In the genomic region with DNA sequence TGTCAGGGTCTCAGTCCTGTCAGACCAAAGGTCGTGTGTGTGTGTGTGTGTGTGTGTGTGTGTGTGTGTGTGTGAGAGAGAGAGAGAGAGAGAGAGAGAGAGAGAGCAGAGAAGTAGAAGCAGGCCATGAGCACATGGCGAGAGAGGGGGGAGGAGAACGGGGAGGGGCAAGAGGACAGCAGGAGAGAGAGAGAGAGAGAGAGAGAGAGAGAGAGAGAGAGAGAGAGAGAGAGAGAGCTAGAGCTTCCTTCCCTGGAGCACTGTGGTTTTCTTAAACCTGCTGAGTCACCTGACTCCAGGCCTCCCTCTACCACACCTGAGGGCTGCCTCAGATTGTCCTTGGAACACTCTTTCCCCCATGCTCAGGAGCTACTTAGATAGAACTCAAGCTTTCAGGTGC, we compare ENCODE assay signal across 18 mouse cellular contexts. TPM values are rescaled to one million over a fixed set of nuclear protein-coding genes. Genes with fewer than 3 reads are reported as not detected.
A peak's percentile ranks its signal among the peaks of the same experiment; 100 is the strongest.
DNase-seq lines count a peak whose midpoint lies in the region; ATAC-seq and TF ChIP-seq lines count a peak whose summit lies in the region.
"Not testable (repeated sequence)": the region's sequence is repeated elsewhere in the genome, so short reads cannot be mapped to it uniquely, and the experiment has no call there.
"Had no signal": no experiment of that assay in that cellular context is flagged by ENCODE, and none has a peak within 500 bp of the region (broad histone marks: within the 10 kb centered on the region; RNA-seq: fewer than 3 reads in every experiment).

No protein-coding gene starts in this region.

- ATAC-seq in common myeloid progenitor, adult 5-6 weeks (replicated peaks; ENCODE audit: low read depth, poor library complexity, severe bottlenecking), result peak; percentile 13
- not testable (repeated sequence) for ATAC-seq in heart, embryonic 12.5 days (ENCODE audit: insufficient number of reproducible peaks, low FRiP score); intestine, embryonic 14.5 days (replicated peaks; ENCODE audit: low FRiP score, low TSS enrichment, low read depth); stomach, postnatal 0 days (ENCODE audit: low FRiP score, low TSS enrichment)

- H3K4me2 ChIP-seq in heart, embryonic 12.5 days; intestine, embryonic 14.5 days (ENCODE audit: low read length); stomach, postnatal 0 days (replicated peaks; ENCODE audit: low read depth): not testable (repeated sequence)

- WGBS in heart, embryonic 12.5 days, result 12% methylated on average over 1 of the region's 3 CpGs
- 21% methylated on average over 3 of the region's 3 CpGs for WGBS in intestine, embryonic 14.5 days
- WGBS in macrophage (ENCODE audit: missing documents), result 30% methylated on average over 3 of the region's 3 CpGs
- 30% methylated on average over 3 of the region's 3 CpGs for WGBS in stomach, postnatal 0 days

- H3K27me3 ChIP-seq in heart, embryonic 12.5 days (replicated peaks); intestine, embryonic 14.5 days (replicated peaks; ENCODE audit: control insufficient read depth, insufficient read depth, low read length); stomach, postnatal 0 days (ENCODE audit: control insufficient read depth, insufficient read depth, low read length): not testable (repeated sequence)

- H3K4me3 ChIP-seq in ES-E14 (ENCODE audit: insufficient read depth in 1 of 2, low read depth in 1 of 2, low read length in 2 of 2, poor library complexity in 1 of 2, severe bottlenecking in 1 of 2), result peak overlapping the region in 1 of 2 experiments; percentile 49; a peak in 2 of 4 replicates
- not testable (repeated sequence) for H3K4me3 ChIP-seq in heart, embryonic 12.5 days; intestine, embryonic 14.5 days (ENCODE audit: low read depth, low read length); macrophage (ENCODE audit: inconsistent target); stomach, postnatal 0 days (ENCODE audit: low read depth, low read length)

- in situ Hi-C loops in ES-E14 (cut with MboI; ENCODE audit: low sequenced_read_pairs in 2 of 2, unreplicated experiment in 2 of 2), result not testable (repeated sequence)

- H3K9ac ChIP-seq in ES-E14 (ENCODE audit: insufficient read depth, low read depth, low read length, poor library complexity, severe bottlenecking), result peak overlapping the region; percentile 79
- H3K9ac ChIP-seq in heart, embryonic 12.5 days, result peak overlapping the region; percentile 53; the same call in 1 of the 2 replicates
- H3K9ac ChIP-seq in intestine, embryonic 14.5 days (ENCODE audit: low read length), result 0 out of 2 replicates have a peak overlapping the region, but pooled peaks have one; percentile 0
- not testable (repeated sequence) for H3K9ac ChIP-seq in stomach, postnatal 0 days (ENCODE audit: low read length)

- TF ChIP-seq EP300 in stomach, postnatal 0 days (optimal IDR thresholded peaks at IDR 0.05), result not testable (repeated sequence)

- not testable (repeated sequence) for TF ChIP-seq CTCF in stomach, postnatal 0 days (IDR thresholded peaks at IDR 0.05; ENCODE audit: low read depth)

- H3K9me3 ChIP-seq in ES-E14 (ENCODE audit: control insufficient read depth, insufficient read depth, low read depth, low read length); heart, embryonic 12.5 days (replicated peaks); intestine, embryonic 14.5 days (ENCODE audit: control insufficient read depth, low read length); stomach, postnatal 0 days (ENCODE audit: control insufficient read depth, low read length): not testable (repeated sequence)

- not testable (repeated sequence) for H3K79me2 ChIP-seq in macrophage (ENCODE audit: inconsistent target)

- H3K27ac ChIP-seq in ES-E14 (ENCODE audit: insufficient read depth, low read depth, low read length, poor library complexity, severe bottlenecking), result peak overlapping the region; percentile 98
- peak overlapping the region; percentile 30; the same call in 1 of the 2 replicates for H3K27ac ChIP-seq in heart, embryonic 12.5 days (ENCODE audit: poor library complexity, severe bottlenecking)
- H3K27ac ChIP-seq in intestine, embryonic 14.5 days (ENCODE audit: low read depth); stomach, postnatal 0 days (replicated peaks): not testable (repeated sequence)
- H3K27ac ChIP-seq in macrophage, result peak overlapping the region; percentile 15; the same call in 1 of the 2 replicates

- not testable (repeated sequence) for H3K36me3 ChIP-seq in ES-E14 (ENCODE audit: control insufficient read depth, insufficient read depth, low read length, poor library complexity, severe bottlenecking); heart, embryonic 12.5 days; intestine, embryonic 14.5 days (ENCODE audit: control insufficient read depth, insufficient read depth, low read length); macrophage (ENCODE audit: inconsistent target); stomach, postnatal 0 days (ENCODE audit: control insufficient read depth, insufficient read depth, low read length)

- DNase-seq in 416B (ENCODE audit: low read depth) (peak; percentile 93), liver (peak; percentile 51)
- not testable (repeated sequence) for DNase-seq in ES-E14 (ENCODE audit: low read depth, low spot score); intestine, embryonic 14.5 days (ENCODE audit: low spot score)
- peak; percentile 40 for DNase-seq in stomach, postnatal 0 days (ENCODE audit: low spot score)

- peaks cover 7 to 23% of the 10 kb centered on the region in 2 experiments; a peak in 3 of 4 replicates for H3K4me1 ChIP-seq in ES-E14 (ENCODE audit: control insufficient read depth in 2 of 2, insufficient read depth in 2 of 2, low read length in 2 of 2, poor library complexity in 1 of 2)
- peaks cover 53% of the 10 kb centered on the region for H3K4me1 ChIP-seq in heart, embryonic 12.5 days (replicated peaks)
- not testable (repeated sequence) for H3K4me1 ChIP-seq in intestine, embryonic 14.5 days (replicated peaks; ENCODE audit: control insufficient read depth, insufficient read depth, low read length); stomach, postnatal 0 days (replicated peaks; ENCODE audit: control insufficient read depth, insufficient read depth)

TF ChIP-seq in ES-E14, 5 proteins besides CTCF, POLR2A, EP300 and RAD21:
- TF ChIP-seq MAFK (IDR thresholded peaks at IDR 0.05; ENCODE audit: insufficient read depth, low read depth, low read length), result peak; percentile 68; the same call in 1 of the 2 replicates

RNA-seq across cellular contexts. Expression of a gene that starts 1.2 kb away (rescaled TPM):
- total RNA-seq in ES-E14 (2012; rRNA removed), result 1,672 and 2,383 TPM in 2 replicates
- total RNA-seq in common myeloid progenitor, adult 5-6 weeks (2017), result 2,253 and 2,489 TPM in 2 replicates
- 648 and 662 TPM in 2 replicates for polyA plus RNA-seq in heart, embryonic 12.5 days (2016; fragmentation: Nextera tagmentation; extraction: Ambion mirVana)
- 903 and 985 TPM in 2 replicates for polyA plus RNA-seq in intestine, embryonic 14.5 days (2014; fragmentation: Nextera tagmentation; extraction: Ambion mirVana)
- total RNA-seq in macrophage (2018; cell fraction: chromatin; rRNA removed), result 100 to 1,000 TPM in 8 of 26 experiments, 10 to 100 TPM in 18; 32.1 to 205 (median 72.0) TPM
- total RNA-seq in macrophage (2018; cell fraction: cytosol; rRNA removed), result 100 to 1,000 TPM; 196 to 384 (median 264) TPM
- 100 to 1,000 TPM in 24 of 26 experiments, 10 to 100 TPM in 2; 70.2 to 285 (median 139) TPM for total RNA-seq in macrophage (2018; cell fraction: nucleus; rRNA removed)
- 118 to 318 TPM (median 290 TPM) in 3 replicates for polyA plus RNA-seq in macrophage (2018)
- 286 and 326 TPM in 2 replicates for polyA plus RNA-seq in stomach, postnatal 0 days (2015; fragmentation: Nextera tagmentation; extraction: Ambion mirVana)

RNA-seq across cellular contexts. Expression of a gene that starts 18.9 kb away (rescaled TPM):
- total RNA-seq in ES-E14 (2012; rRNA removed), result not detected in 2 replicates
- not detected in 2 replicates for total RNA-seq in common myeloid progenitor, adult 5-6 weeks (2017)
- not detected in 2 replicates for polyA plus RNA-seq in heart, embryonic 12.5 days (2016; fragmentation: Nextera tagmentation; extraction: Ambion mirVana)
- 0.31 TPM in 1 of 2 replicates, not detected in the other for polyA plus RNA-seq in intestine, embryonic 14.5 days (2014; fragmentation: Nextera tagmentation; extraction: Ambion mirVana)
- not detected for total RNA-seq in macrophage (2018; cell fraction: chromatin; rRNA removed)
- total RNA-seq in macrophage (2018; cell fraction: cytosol; rRNA removed), result not detected
- total RNA-seq in macrophage (2018; cell fraction: nucleus; rRNA removed), result not detected
- polyA plus RNA-seq in macrophage (2018), result not detected in 3 replicates
- not detected in 2 replicates for polyA plus RNA-seq in stomach, postnatal 0 days (2015; fragmentation: Nextera tagmentation; extraction: Ambion mirVana)
- total RNA-seq: adrenal gland, adult 2 months; gastrocnemius, postnatal 25 days; hematopoietic stem cell, adult 5-6 weeks; left cerebral cortex, adult 2 months had no signal
- polyA plus RNA-seq: adrenal gland, adult 2 months; forebrain, embryonic 14.5 days; intestine, postnatal 0 days; kidney, embryonic 16.5 days; lung, embryonic 14.5 days; neural tube, embryonic 11.5 days; small intestine, adult 2 months had no signal

RNA-seq across cellular contexts. Expression of a gene that starts 36.4 kb away (rescaled TPM):
- total RNA-seq in ES-E14 (2012; rRNA removed), result 27.4 and 30.3 TPM in 2 replicates
- 29.8 and 32.0 TPM in 2 replicates for total RNA-seq in common myeloid progenitor, adult 5-6 weeks (2017)
- 16.4 and 16.8 TPM in 2 replicates for polyA plus RNA-seq in heart, embryonic 12.5 days (2016; fragmentation: Nextera tagmentation; extraction: Ambion mirVana)
- 23.7 and 24.1 TPM in 2 replicates for polyA plus RNA-seq in intestine, embryonic 14.5 days (2014; fragmentation: Nextera tagmentation; extraction: Ambion mirVana)
- total RNA-seq in macrophage (2018; cell fraction: chromatin; rRNA removed), result 100 to 1,000 TPM in 2 of 26 experiments, 10 to 100 TPM in 24; 58.6 to 114 (median 80.3) TPM
- 10 to 100 TPM; 13.3 to 23.3 (median 17.3) TPM for total RNA-seq in macrophage (2018; cell fraction: cytosol; rRNA removed)
- 10 to 100 TPM; 38.9 to 88.2 (median 61.7) TPM for total RNA-seq in macrophage (2018; cell fraction: nucleus; rRNA removed)
- polyA plus RNA-seq in macrophage (2018), result 20.2 to 22.2 TPM (median 20.6 TPM) in 3 replicates
- polyA plus RNA-seq in stomach, postnatal 0 days (2015; fragmentation: Nextera tagmentation; extraction: Ambion mirVana), result 12.8 and 14.0 TPM in 2 replicates
